Mouse (Mus musculus) naive thymus-derived CD4-positive, alpha-beta T cell, adult 2 months (primary cell): ENCODE measurements around the gene Runx3.
A peak's percentile ranks its signal among the peaks of the same experiment; 100 is the strongest.

Experiments used
- DNase-seq: peaks from one replicate; pipeline ENCODE4 v3.0.0-alpha.2; 2011; ENCODE audit warnings: low read depth

Runx3 gene

GRCm38 (mm10) chr4:135151111-135151987 is 30.9 kb downstream of the Runx3 start:
- no peak for DNase-seq

- DNase-seq, result peak; percentile 75
These were observed 31.6 kb downstream of the Runx3 start for GRCm38 (mm10) chr4:135151988-135152594.

GRCm38 (mm10) chr4:135152834-135153259 is 32.4 kb downstream of the Runx3 start:
- peak; percentile 72 for DNase-seq

GRCm38 (mm10) chr4:135153260-135154088 is 33.0 kb downstream of the Runx3 start:
- peak; percentile 75 for DNase-seq

- no peak for DNase-seq
These were observed 33.9 kb downstream of the Runx3 start for GRCm38 (mm10) chr4:135154089-135154949.

- DNase-seq, result peak; percentile 79
These were observed 34.8 kb downstream of the Runx3 start for GRCm38 (mm10) chr4:135155106-135155800.

- DNase-seq, result no peak
These were observed 35.5 kb downstream of the Runx3 start for GRCm38 (mm10) chr4:135155805-135156469.

- DNase-seq, result no peak
These were observed 36.1 kb downstream of the Runx3 start for GRCm38 (mm10) chr4:135156531-135156930.

- peak; percentile 70 for DNase-seq
These were observed 36.9 kb downstream of the Runx3 start for GRCm38 (mm10) chr4:135157329-135157728.

- DNase-seq, result peak; percentile 45
These were observed 38.4 kb downstream of the Runx3 start for GRCm38 (mm10) chr4:135158724-135159409.

GRCm38 (mm10) chr4:135159663-135160062 is 39.2 kb downstream of the Runx3 start:
- DNase-seq, result no peak

GRCm38 (mm10) chr4:135160168-135160567 is 39.7 kb downstream of the Runx3 start:
- no peak for DNase-seq

GRCm38 (mm10) chr4:135161441-135161840 is 41.0 kb downstream of the Runx3 start:
- DNase-seq, result no peak

GRCm38 (mm10) chr4:135165761-135166160 is 45.3 kb downstream of the Runx3 start:
- no peak for DNase-seq

- no peak for DNase-seq
These were observed 46.2 kb downstream of the Runx3 start for GRCm38 (mm10) chr4:135166413-135167225.

- DNase-seq, result no peak
These were observed 47.5 kb downstream of the Runx3 start for GRCm38 (mm10) chr4:135167816-135168527.

- DNase-seq, result no peak
These were observed 48.6 kb downstream of the Runx3 start for GRCm38 (mm10) chr4:135169096-135169495.

GRCm38 (mm10) chr4:135169501-135169900 is 49.0 kb downstream of the Runx3 start:
- no peak for DNase-seq
